ENCODE assay signal across 8 mouse cellular contexts in the genomic region with DNA sequence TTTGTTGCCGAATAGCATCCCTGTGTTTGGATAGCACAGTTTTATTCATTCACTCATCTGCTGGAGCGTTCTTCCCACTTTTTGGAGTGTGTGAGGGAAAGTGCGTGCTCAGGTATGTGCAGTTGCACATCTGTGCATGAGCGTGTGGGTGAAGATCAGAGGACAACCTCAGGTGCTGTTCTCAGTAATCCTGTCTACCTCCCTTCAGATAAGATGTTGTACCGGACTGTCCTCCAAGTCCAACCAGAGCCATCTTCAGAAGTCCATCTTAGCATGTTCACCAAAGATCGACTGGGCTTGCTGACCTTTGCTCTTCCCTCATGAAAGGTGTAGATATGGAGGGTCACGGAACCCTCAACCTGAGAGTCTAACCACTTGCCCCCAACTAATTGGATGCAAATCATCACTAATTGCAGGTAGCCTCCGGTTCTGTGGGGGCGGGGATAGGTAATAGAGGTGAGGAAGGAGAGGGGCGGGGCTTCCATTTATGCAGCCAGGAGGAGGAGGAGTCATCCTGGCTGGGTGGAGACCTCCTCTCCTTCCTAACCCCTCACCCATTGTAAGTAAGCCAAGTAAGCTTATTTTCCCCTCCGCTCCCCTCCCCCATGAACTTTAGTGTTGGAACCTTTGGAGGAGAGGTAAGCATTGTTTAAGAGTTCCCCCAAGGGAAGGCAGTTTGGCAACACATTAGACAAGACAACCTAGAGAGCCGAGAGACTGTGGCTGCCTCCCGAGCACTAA. TPM values are rescaled to one million over a fixed set of nuclear protein-coding genes. Genes with fewer than 3 reads are reported as not detected.
A peak's percentile ranks its signal among the peaks of the same experiment; 100 is the strongest.
DNase-seq lines count a peak whose midpoint lies in the region; TF ChIP-seq lines count a peak whose summit lies in the region.

No protein-coding gene starts in this region.

- WGBS in lung, adult 2 months = 23% methylated on average over 13 of the region's 13 CpGs
- WGBS in forebrain, embryonic 10.5 days = 25% methylated on average over 13 of the region's 13 CpGs
- 19% methylated on average over 13 of the region's 13 CpGs for WGBS in limb, embryonic 10.5 days
- 17% methylated on average over 13 of the region's 13 CpGs for WGBS in olfactory bulb, adult 2 months

- DNase-seq in lung, adult 2 months = peak; percentile 8
- DNase-seq in lung, postnatal 36 days = no peak
- DNase-seq in forebrain, embryonic 10.5 days (ENCODE audit: extremely low spot score, low spot score) = peak; percentile 23
- no peak for DNase-seq in limb, embryonic 10.5 days (ENCODE audit: low spot score)
- no peak for DNase-seq in left cerebral cortex, adult 18-20 months (ENCODE audit: low spot score in 2 of 2)
- DNase-seq in ovary, postnatal 14 days (ENCODE audit: low spot score) = no peak
- no peak for DNase-seq in cerebellum, adult 11-12 months

- no peaks in the 10 kb centered on the region for H3K27me3 ChIP-seq in forebrain, embryonic 10.5 days (ENCODE audit: poor library complexity, severe bottlenecking)
- H3K27me3 ChIP-seq in limb, embryonic 10.5 days (ENCODE audit: low read depth, poor library complexity, severe bottlenecking) = no peaks in the 10 kb centered on the region

- TF ChIP-seq POLR2A in lung, adult 2 months (IDR thresholded peaks at IDR 0.05; ENCODE audit: borderline replicate concordance, extremely low read depth, low read depth, low read length) = no peak
- no peak for TF ChIP-seq POLR2A in olfactory bulb, adult 2 months (IDR thresholded peaks at IDR 0.05; ENCODE audit: insufficient read depth, low read depth, low read length)

- H3K4me3 ChIP-seq in lung, adult 2 months (replicated peaks; ENCODE audit: extremely low read depth, low read depth, low read length) = no peak overlapping the region
- H3K4me3 ChIP-seq in forebrain, embryonic 10.5 days = peak overlapping the region; percentile 42
- H3K4me3 ChIP-seq in limb, embryonic 10.5 days = peak overlapping the region; percentile 41
- H3K4me3 ChIP-seq in olfactory bulb, adult 2 months (ENCODE audit: insufficient read depth, low read depth, low read length) = peak overlapping the region; percentile 25; the same call in 1 of the 2 replicates

- 0 out of 2 replicates have a peak, but pooled peaks cover 3% of the 10 kb centered on the region for H3K9me3 ChIP-seq in forebrain, embryonic 10.5 days
- H3K9me3 ChIP-seq in limb, embryonic 10.5 days (replicated peaks) = no peaks in the 10 kb centered on the region

- H3K4me1 ChIP-seq in lung, adult 2 months (ENCODE audit: control insufficient read depth, insufficient read depth, low read length) = no peaks in the 10 kb centered on the region
- peaks cover 13% of the 10 kb centered on the region for H3K4me1 ChIP-seq in forebrain, embryonic 10.5 days
- H3K4me1 ChIP-seq in limb, embryonic 10.5 days = peaks cover 12% of the 10 kb centered on the region
- 0 out of 2 replicates have a peak, but pooled peaks cover 2% of the 10 kb centered on the region for H3K4me1 ChIP-seq in olfactory bulb, adult 2 months (ENCODE audit: control insufficient read depth, insufficient read depth, low read length)

- peak overlapping the region; percentile 65 for H3K27ac ChIP-seq in forebrain, embryonic 10.5 days
- H3K27ac ChIP-seq in limb, embryonic 10.5 days = 0 out of 2 replicates have a peak overlapping the region, but pooled peaks have one; percentile 10
- H3K27ac ChIP-seq in olfactory bulb, adult 2 months (ENCODE audit: insufficient read depth, low read depth, low read length) = no peak overlapping the region

- H3K36me3 ChIP-seq in forebrain, embryonic 10.5 days (replicated peaks) = no peaks in the 10 kb centered on the region
- H3K36me3 ChIP-seq in limb, embryonic 10.5 days = no peaks in the 10 kb centered on the region

- 0 out of 2 replicates have a peak, but pooled peaks have one; percentile 2 for TF ChIP-seq CTCF in lung, adult 2 months (IDR thresholded peaks at IDR 0.05; ENCODE audit: insufficient read depth, low read length)
- no peak for TF ChIP-seq CTCF in olfactory bulb, adult 2 months (IDR thresholded peaks at IDR 0.05; ENCODE audit: insufficient read depth, low read depth, low read length)

RNA-seq across cellular contexts. Expression of gene Svs1, which starts 21.9 kb away (rescaled TPM):
- not detected in 2 replicates for polyA plus RNA-seq in lung, adult 2 months (2012; rRNA removed)
- polyA plus RNA-seq in forebrain, embryonic 10.5 days (2016; fragmentation: Nextera tagmentation; extraction: Ambion mirVana) = not detected in 2 replicates
- polyA plus RNA-seq in limb, embryonic 10.5 days (2016; fragmentation: Nextera tagmentation; extraction: Ambion mirVana) = not detected in 2 replicates
- polyA plus RNA-seq in olfactory bulb, adult 2 months (2012; ENCODE audit: insufficient read depth, insufficient read length, low replicate concordance, missing spikeins) = not detected in 2 replicates
- not detected for total RNA-seq in left cerebral cortex, adult 18-20 months (2021)

RNA-seq across cellular contexts. Expression of gene Gpnmb, which starts 27.8 kb away (rescaled TPM):
- polyA plus RNA-seq in lung, adult 2 months (2012; rRNA removed) = 25.7 and 28.8 TPM in 2 replicates
- polyA plus RNA-seq in forebrain, embryonic 10.5 days (2016; fragmentation: Nextera tagmentation; extraction: Ambion mirVana) = 1.1 and 2.5 TPM in 2 replicates
- polyA plus RNA-seq in limb, embryonic 10.5 days (2016; fragmentation: Nextera tagmentation; extraction: Ambion mirVana) = 0.23 and 0.33 TPM in 2 replicates
- not detected in 2 replicates for polyA plus RNA-seq in olfactory bulb, adult 2 months (2012; ENCODE audit: insufficient read depth, insufficient read length, low replicate concordance, missing spikeins)
- total RNA-seq in left cerebral cortex, adult 18-20 months (2021) = 1 to 10 TPM; 1.9 to 2.8 TPM

RNA-seq across cellular contexts. Expression of gene Doxl2, which starts 33.8 kb away (rescaled TPM):
- polyA plus RNA-seq in lung, adult 2 months (2012; rRNA removed) = not detected in 2 replicates
- polyA plus RNA-seq in forebrain, embryonic 10.5 days (2016; fragmentation: Nextera tagmentation; extraction: Ambion mirVana) = not detected in 2 replicates
- polyA plus RNA-seq in limb, embryonic 10.5 days (2016; fragmentation: Nextera tagmentation; extraction: Ambion mirVana) = not detected in 2 replicates
- not detected in 2 replicates for polyA plus RNA-seq in olfactory bulb, adult 2 months (2012; ENCODE audit: insufficient read depth, insufficient read length, low replicate concordance, missing spikeins)
- not detected for total RNA-seq in left cerebral cortex, adult 18-20 months (2021)

Comparison
In these comparisons a context has a peak if more than half of its experiments do, and no peak if none do; other contexts are left out.
1. DNase-seq: peak in lung, adult 2 months (single experiment) and forebrain, embryonic 10.5 days (single experiment); none in lung, postnatal 36 days (single experiment), limb, embryonic 10.5 days (single experiment), left cerebral cortex, adult 18-20 months (0 of 2), ovary, postnatal 14 days (single experiment) and cerebellum, adult 11-12 months (single experiment).